Mouse (Mus musculus) stomach, embryonic 14.5 days (tissue): ENCODE results near the gene Gadl1. TPM values are rescaled to one million over a fixed set of nuclear protein-coding genes. Genes with fewer than 3 reads are reported as not detected.

Experiments used
- ATAC-seq: fragments of 200-750 bp; cut with Nextera tagmentation; 2 replicates; pipeline ENCODE4 v1.8.0; 2017; ENCODE audit warnings: low read depth, moderate TSS enrichment; ENCODE audit not compliant: insufficient number of reproducible peaks, insufficient read depth, low FRiP score
- H3K27ac ChIP-seq: fragments of 300-500 bp; sonication (generic); 2 replicates; pipeline ENCODE4 v1.5.1; 2014; ENCODE audit warnings: mild to moderate bottlenecking, low read length, moderate library complexity, mixed read lengths
- H3K27me3 ChIP-seq: fragments of 300-500 bp; sonication (generic); 2 replicates; pipeline ENCODE4 v1.6.1; 2014; ENCODE audit warnings: low read length, control low read depth, mixed read lengths; ENCODE audit not compliant: control insufficient read depth, insufficient read depth
- H3K36me3 ChIP-seq: fragments of 300-500 bp; sonication (generic); 2 replicates; pipeline ENCODE4 v1.6.1; 2014; ENCODE audit warnings: mild to moderate bottlenecking, control low read depth, low read length, moderate library complexity, mixed read lengths; ENCODE audit not compliant: control insufficient read depth, insufficient read depth
- H3K4me1 ChIP-seq: fragments of 300-500 bp; sonication (generic); 2 replicates; pipeline ENCODE4 v1.6.1; 2014; ENCODE audit warnings: low read length, control low read depth, mixed read lengths; ENCODE audit not compliant: control insufficient read depth, insufficient read depth
- H3K4me2 ChIP-seq: fragments of 300-500 bp; sonication (generic); replicated peaks from 2 replicates; pipeline ENCODE4 v1.6.1; 2014; ENCODE audit warnings: low read depth, low read length, control low read depth
- H3K4me3 ChIP-seq: fragments of 300-500 bp; sonication (generic); 2 replicates; pipeline ENCODE4 v1.5.1; 2014; ENCODE audit warnings: low read depth, low read length, control low read depth
- H3K9ac ChIP-seq: fragments of 300-500 bp; sonication (generic); replicated peaks from 2 replicates; pipeline ENCODE4 v1.6.1; 2014; ENCODE audit warnings: low read depth, mild to moderate bottlenecking, control low read depth, low read length, moderate library complexity, mixed read lengths
- H3K9me3 ChIP-seq: fragments of 300-500 bp; sonication (generic); 2 replicates; pipeline ENCODE4 v1.6.1; 2016; ENCODE audit warnings: low read depth, low read length, control low read depth; ENCODE audit not compliant: control insufficient read depth
- whole genome bisulfite sequencing: fragments of 180-500 bp; shearing (Covaris S2); extraction: QIAGEN DNeasy Blood & Tissue Kit; methylation state at CpG from one replicate; pipeline ENCODE4 v1.1.7; 2014; 5-methylcytosine and 5-hydroxymethylcytosine counted together
- polyA plus RNA-seq: library from polyadenylated mRNA; unstranded; fragments of >200 nt; fragmentation: Nextera tagmentation; extraction: Ambion mirVana; gene quantifications from 2 replicates; pipeline ENCODE4 v1.2.1, GENCODE M21; 2014

Gene Gadl1
- polyA plus RNA-seq, 1 experiment from 2014 or later, result 0.25 TPM

- Histone ChIP-seq H3K27ac (no peak overlapping the region), H3K4me2 (no peak overlapping the region), H3K36me3 (no peaks in the 10 kb centered on the region), H3K9me3 (no peaks in the 10 kb centered on the region), H3K4me3 (no peak overlapping the region), H3K9ac (no peak overlapping the region), H3K27me3 (no peaks in the 10 kb centered on the region), H3K4me1 (no peaks in the 10 kb centered on the region)
- WGBS, result 100% methylated on average over 1 of the region's 1 CpGs
- ATAC-seq, result no peak
Measured at GRCm38 (mm10) chr9:115924094-115924493, 14.8 kb downstream of the Gadl1 start.

DNA sequence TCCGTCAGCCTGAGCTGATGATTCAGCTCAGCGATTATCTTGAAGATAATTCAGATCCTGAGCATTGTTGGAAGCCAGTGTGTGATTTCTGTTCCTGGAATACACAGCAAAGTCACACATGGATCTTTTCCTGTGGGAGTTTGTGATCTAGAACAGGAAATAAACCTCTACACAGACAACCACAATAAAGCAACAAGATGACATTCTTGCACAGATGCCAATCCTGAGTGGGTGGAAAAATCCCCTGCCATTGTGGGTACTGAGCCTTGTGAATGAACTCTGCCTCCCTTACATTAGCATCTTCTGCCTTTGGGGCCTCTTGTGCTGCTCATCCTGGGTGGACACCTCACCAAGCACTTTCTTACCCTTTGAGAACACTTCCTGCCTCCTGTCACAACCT is 22.5 kb downstream of the Gadl1 start:
- no peaks in the 10 kb centered on the region for H3K9me3 ChIP-seq
- H3K4me2 ChIP-seq, result no peak overlapping the region
- no peak overlapping the region for H3K27ac ChIP-seq
- no peak overlapping the region for H3K9ac ChIP-seq
- H3K4me3 ChIP-seq, result no peak overlapping the region
- H3K36me3 ChIP-seq, result no peaks in the 10 kb centered on the region
- no peaks in the 10 kb centered on the region for H3K27me3 ChIP-seq
- ATAC-seq, result no peak
- 75% methylated on average over 2 of the region's 2 CpGs for WGBS
- no peaks in the 10 kb centered on the region for H3K4me1 ChIP-seq

GRCm38 (mm10) chr9:115932741-115933140 is 23.5 kb downstream of the Gadl1 start:
- H3K4me1 ChIP-seq, result no peaks in the 10 kb centered on the region
- no peak overlapping the region for H3K4me2 ChIP-seq
- H3K4me3 ChIP-seq, result no peak overlapping the region
- no peak overlapping the region for H3K27ac ChIP-seq
- ATAC-seq, result no peak
- no peak overlapping the region for H3K9ac ChIP-seq
- H3K27me3 ChIP-seq, result no peaks in the 10 kb centered on the region
- no peaks in the 10 kb centered on the region for H3K36me3 ChIP-seq
- no peaks in the 10 kb centered on the region for H3K9me3 ChIP-seq
- 85% methylated on average over 4 of the region's 4 CpGs for WGBS

GRCm38 (mm10) chr9:115933243-115933964 is 24.1 kb downstream of the Gadl1 start:
- Histone ChIP-seq H3K4me3 (no peak overlapping the region), H3K4me1 (no peaks in the 10 kb centered on the region), H3K36me3 (no peaks in the 10 kb centered on the region), H3K4me2 (no peak overlapping the region), H3K9ac (no peak overlapping the region), H3K27me3 (no peaks in the 10 kb centered on the region), H3K27ac (no peak overlapping the region), H3K9me3 (no peaks in the 10 kb centered on the region)
- WGBS, result 49% methylated on average over 7 of the region's 7 CpGs
- no peak for ATAC-seq

DNA sequence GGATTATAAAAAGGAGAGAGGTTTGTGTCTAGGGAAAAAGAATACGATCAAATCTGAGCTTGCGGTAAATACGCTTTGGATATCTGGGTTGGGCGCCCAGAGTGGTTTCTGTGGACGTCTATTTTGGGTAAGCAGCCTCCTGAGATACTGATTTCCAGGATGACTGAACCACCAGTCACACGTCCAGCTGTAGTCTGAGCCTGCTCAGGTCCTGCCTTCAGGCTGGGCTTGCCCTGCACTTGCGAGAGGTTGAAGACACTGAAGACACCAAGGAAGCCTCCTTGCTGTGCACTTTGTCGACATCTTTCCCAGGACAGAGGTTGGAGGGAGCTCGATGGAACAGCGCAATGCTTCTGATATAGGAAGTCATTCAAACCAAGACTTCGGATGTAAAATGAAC is 25.0 kb downstream of the Gadl1 start:
- Histone ChIP-seq H3K27ac (no peak overlapping the region), H3K36me3 (no peaks in the 10 kb centered on the region), H3K9me3 (no peaks in the 10 kb centered on the region), H3K4me2 (no peak overlapping the region), H3K9ac (no peak overlapping the region), H3K4me3 (no peak overlapping the region), H3K4me1 (no peaks in the 10 kb centered on the region), H3K27me3 (no peaks in the 10 kb centered on the region)
- no peak for ATAC-seq
- WGBS, result 83% methylated on average over 11 of the region's 11 CpGs

- H3K27me3 ChIP-seq, result no peaks in the 10 kb centered on the region
- ATAC-seq, result no peak
- H3K4me3 ChIP-seq, result no peak overlapping the region
- no peak overlapping the region for H3K4me2 ChIP-seq
- 62% methylated on average over 2 of the region's 2 CpGs for WGBS
- H3K4me1 ChIP-seq, result no peaks in the 10 kb centered on the region
- H3K9ac ChIP-seq, result no peak overlapping the region
- H3K9me3 ChIP-seq, result no peaks in the 10 kb centered on the region
- no peak overlapping the region for H3K27ac ChIP-seq
- no peaks in the 10 kb centered on the region for H3K36me3 ChIP-seq
Measured at GRCm38 (mm10) chr9:115936350-115936749, 27.1 kb downstream of the Gadl1 start.

GRCm38 (mm10) chr9:115937915-115938314 is 28.7 kb downstream of the Gadl1 start:
- Histone ChIP-seq H3K4me3 (no peak overlapping the region), H3K27ac (no peak overlapping the region), H3K36me3 (no peaks in the 10 kb centered on the region), H3K4me2 (no peak overlapping the region), H3K27me3 (no peaks in the 10 kb centered on the region), H3K4me1 (no peaks in the 10 kb centered on the region), H3K9me3 (no peaks in the 10 kb centered on the region), H3K9ac (no peak overlapping the region)
- WGBS, result 95% methylated on average over 5 of the region's 5 CpGs
- no peak for ATAC-seq

GRCm38 (mm10) chr9:115939420-115939819 is 30.2 kb downstream of the Gadl1 start:
- H3K36me3 ChIP-seq, result no peaks in the 10 kb centered on the region
- H3K27me3 ChIP-seq, result no peaks in the 10 kb centered on the region
- H3K27ac ChIP-seq, result no peak overlapping the region
- H3K4me1 ChIP-seq, result 0 out of 2 replicates have a peak, but pooled peaks cover 2% of the 10 kb centered on the region
- no peak for ATAC-seq
- no peak overlapping the region for H3K9ac ChIP-seq
- WGBS, result 84% methylated on average over 3 of the region's 3 CpGs
- no peak overlapping the region for H3K4me3 ChIP-seq
- no peak overlapping the region for H3K4me2 ChIP-seq
- no peaks in the 10 kb centered on the region for H3K9me3 ChIP-seq

- no peak for ATAC-seq
- Histone ChIP-seq H3K4me3 (no peak overlapping the region), H3K27ac (no peak overlapping the region), H3K4me2 (no peak overlapping the region), H3K27me3 (no peaks in the 10 kb centered on the region), H3K4me1 (0 out of 2 replicates have a peak, but pooled peaks cover 2% of the 10 kb centered on the region), H3K9me3 (no peaks in the 10 kb centered on the region), H3K9ac (no peak overlapping the region), H3K36me3 (no peaks in the 10 kb centered on the region)
- 48% methylated on average over 8 of the region's 8 CpGs for WGBS
Measured at GRCm38 (mm10) chr9:115941171-115941570, 31.9 kb downstream of the Gadl1 start.
